Mouse (Mus musculus): ENCODE data around the gene Dctn5. TPM values are rescaled to one million over a fixed set of nuclear protein-coding genes. Genes with fewer than 3 reads are reported as not detected.

The Dctn5 gene
- polyA plus RNA-seq, 1 experiment from 2014 or later: 167 TPM

GRCm38 (mm10) chr7:122186043-122186442 is 53.2 kb downstream of the Dctn5 start, which contains the start of gene Ern2:
TSS of gene Ern2 (minus strand) at chr7:122186207.
- Histone ChIP-seq H3K9me3 (ENCODE audit: control insufficient read depth, low read length) (no peaks in the 10 kb centered on the region), H3K4me3 (ENCODE audit: low read length) (peak within 1 kb of the TSS; percentile 24), H3K36me3 (ENCODE audit: control insufficient read depth, insufficient read depth, low read length) (no peaks in the 10 kb centered on the region), H3K4me1 (ENCODE audit: control insufficient read depth, insufficient read depth, low read depth, low read length) (no peaks in the 10 kb centered on the region), H3K4me2 (ENCODE audit: low read length) (peak within 1 kb of the TSS; percentile 46), H3K9ac (ENCODE audit: low read depth, low read length) (peak within 1 kb of the TSS; percentile 27; the same call in 1 of the 2 replicates), H3K27ac (ENCODE audit: low read depth, low read length) (no peak within 1 kb of the TSS), H3K27me3 (replicated peaks; ENCODE audit: control insufficient read depth, insufficient read depth, low read length) (no peaks in the 10 kb centered on the region)
- 19% methylated on average over 16 of the region's 17 CpGs for WGBS
- ATAC-seq: no peak

DNA sequence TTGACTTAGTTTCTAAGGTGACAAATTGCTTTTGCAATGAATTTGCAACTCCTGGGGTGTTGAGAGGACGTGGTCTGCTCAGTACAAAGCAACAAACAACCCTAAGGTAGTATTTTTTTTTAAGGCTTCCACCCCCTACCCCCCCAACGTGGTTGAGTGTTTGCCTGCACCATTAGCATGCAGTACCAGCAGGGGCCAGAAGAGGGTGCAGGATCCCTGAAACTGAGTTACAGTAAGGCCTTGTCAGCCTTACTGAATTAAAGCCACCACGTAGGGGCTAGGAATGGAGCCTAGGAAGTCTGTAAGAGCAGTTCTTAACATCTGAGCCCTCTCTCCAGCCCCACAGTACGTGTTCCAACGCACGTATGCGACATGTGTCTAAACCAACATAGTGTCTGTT is 56.6 kb downstream of the Dctn5 start:
- H3K4me1 ChIP-seq (ENCODE audit: control insufficient read depth, insufficient read depth, low read depth, low read length): no peaks in the 10 kb centered on the region
- H3K4me2 ChIP-seq (ENCODE audit: low read length): no peak overlapping the region
- ATAC-seq: no peak
- H3K9me3 ChIP-seq (ENCODE audit: control insufficient read depth, low read length): no peaks in the 10 kb centered on the region
- no peak overlapping the region for H3K9ac ChIP-seq (ENCODE audit: low read depth, low read length)
- H3K4me3 ChIP-seq (ENCODE audit: low read length): no peak overlapping the region
- WGBS: 26% methylated on average over 7 of the region's 7 CpGs
- no peak overlapping the region for H3K27ac ChIP-seq (ENCODE audit: low read depth, low read length)
- H3K36me3 ChIP-seq (ENCODE audit: control insufficient read depth, insufficient read depth, low read length): no peaks in the 10 kb centered on the region
- no peaks in the 10 kb centered on the region for H3K27me3 ChIP-seq (replicated peaks; ENCODE audit: control insufficient read depth, insufficient read depth, low read length)

GRCm38 (mm10) chr7:122191097-122191496 is 58.3 kb downstream of the Dctn5 start:
- no peak overlapping the region for H3K4me3 ChIP-seq (ENCODE audit: low read length)
- 70% methylated on average over 10 of the region's 10 CpGs for WGBS

GRCm38 (mm10) chr7:122193919-122194318 is 61.1 kb downstream of the Dctn5 start:
- Histone ChIP-seq H3K9me3 (ENCODE audit: control insufficient read depth, low read length) (peaks cover 2% of the 10 kb centered on the region; the same call in 1 of the 2 replicates), H3K9ac (ENCODE audit: low read depth, low read length) (no peak overlapping the region), H3K4me1 (ENCODE audit: control insufficient read depth, insufficient read depth, low read depth, low read length) (no peaks in the 10 kb centered on the region), H3K4me2 (ENCODE audit: low read length) (no peak overlapping the region), H3K27me3 (replicated peaks; ENCODE audit: control insufficient read depth, insufficient read depth, low read length) (no peaks in the 10 kb centered on the region), H3K36me3 (ENCODE audit: control insufficient read depth, insufficient read depth, low read length) (no peaks in the 10 kb centered on the region), H3K27ac (ENCODE audit: low read depth, low read length) (no peak overlapping the region), H3K4me3 (ENCODE audit: low read length) (no peak overlapping the region)
- ATAC-seq: no peak

More at GRCm38 (mm10) chr7:122191097-122191496, 58.3 kb downstream of the Dctn5 start:
- no peak for ATAC-seq
- Histone ChIP-seq H3K4me2 (ENCODE audit: low read length) (no peak overlapping the region), H3K27me3 (replicated peaks; ENCODE audit: control insufficient read depth, insufficient read depth, low read length) (no peaks in the 10 kb centered on the region), H3K4me1 (ENCODE audit: control insufficient read depth, insufficient read depth, low read depth, low read length) (no peaks in the 10 kb centered on the region), H3K36me3 (ENCODE audit: control insufficient read depth, insufficient read depth, low read length) (no peaks in the 10 kb centered on the region), H3K27ac (ENCODE audit: low read depth, low read length) (no peak overlapping the region), H3K9ac (ENCODE audit: low read depth, low read length) (no peak overlapping the region), H3K9me3 (ENCODE audit: control insufficient read depth, low read length) (peaks cover 2% of the 10 kb centered on the region; the same call in 1 of the 2 replicates)

- 90% methylated on average over 9 of the region's 9 CpGs for WGBS
- H3K4me1 ChIP-seq (ENCODE audit: control insufficient read depth, insufficient read depth, low read depth, low read length): no peaks in the 10 kb centered on the region
- ATAC-seq: no peak
Measured at GRCm38 (mm10) chr7:122196771-122197170, 63.9 kb downstream of the Dctn5 start.

GRCm38 (mm10) chr7:122197306-122197705 is 64.5 kb downstream of the Dctn5 start:
- Histone ChIP-seq H3K27me3 (replicated peaks; ENCODE audit: control insufficient read depth, insufficient read depth, low read length) (no peaks in the 10 kb centered on the region), H3K9me3 (ENCODE audit: control insufficient read depth, low read length) (peaks cover 2% of the 10 kb centered on the region; the same call in 1 of the 2 replicates), H3K4me3 (ENCODE audit: low read length) (no peak overlapping the region), H3K9ac (ENCODE audit: low read depth, low read length) (no peak overlapping the region), H3K4me1 (ENCODE audit: control insufficient read depth, insufficient read depth, low read depth, low read length) (no peaks in the 10 kb centered on the region), H3K4me2 (ENCODE audit: low read length) (no peak overlapping the region), H3K27ac (ENCODE audit: low read depth, low read length) (no peak overlapping the region), H3K36me3 (ENCODE audit: control insufficient read depth, insufficient read depth, low read length) (no peaks in the 10 kb centered on the region)
- 40% methylated on average over 4 of the region's 4 CpGs for WGBS
- no peak for ATAC-seq

More at GRCm38 (mm10) chr7:122196771-122197170, 63.9 kb downstream of the Dctn5 start:
- H3K27ac ChIP-seq (ENCODE audit: low read depth, low read length): no peak overlapping the region
- no peaks in the 10 kb centered on the region for H3K36me3 ChIP-seq (ENCODE audit: control insufficient read depth, insufficient read depth, low read length)
- H3K27me3 ChIP-seq (replicated peaks; ENCODE audit: control insufficient read depth, insufficient read depth, low read length): no peaks in the 10 kb centered on the region
- peaks cover 2% of the 10 kb centered on the region; the same call in 1 of the 2 replicates for H3K9me3 ChIP-seq (ENCODE audit: control insufficient read depth, low read length)
- H3K4me2 ChIP-seq (ENCODE audit: low read length): no peak overlapping the region
- no peak overlapping the region for H3K4me3 ChIP-seq (ENCODE audit: low read length)
- H3K9ac ChIP-seq (ENCODE audit: low read depth, low read length): no peak overlapping the region

Other genes with a start within 250 kb of the Dctn5 start
- 32.3 and 33.9 TPM in 2 replicates for gene Cog7, start 151.3 kb upstream of the Dctn5 start, polyA plus RNA-seq (2015; fragmentation: Nextera tagmentation; extraction: Ambion mirVana)
- gene Gga2, start 111.8 kb upstream of the Dctn5 start, polyA plus RNA-seq (2015; fragmentation: Nextera tagmentation; extraction: Ambion mirVana): 46.5 and 51.4 TPM in 2 replicates
- gene Ubfd1, start 65.9 kb upstream of the Dctn5 start, polyA plus RNA-seq (2015; fragmentation: Nextera tagmentation; extraction: Ambion mirVana): 71.2 and 75.7 TPM in 2 replicates
- gene Ears2, start 65.8 kb upstream of the Dctn5 start, polyA plus RNA-seq (2015; fragmentation: Nextera tagmentation; extraction: Ambion mirVana): 8.7 and 9.6 TPM in 2 replicates
- gene Ndufab1, start 31.2 kb upstream of the Dctn5 start, polyA plus RNA-seq (2015; fragmentation: Nextera tagmentation; extraction: Ambion mirVana): 694 and 758 TPM in 2 replicates
- 3.8 and 5.3 TPM in 2 replicates for gene Palb2, start 56 bp upstream of the Dctn5 start, polyA plus RNA-seq (2015; fragmentation: Nextera tagmentation; extraction: Ambion mirVana)
- gene Plk1, start 26.4 kb downstream of the Dctn5 start, polyA plus RNA-seq (2015; fragmentation: Nextera tagmentation; extraction: Ambion mirVana): 19.6 and 26.6 TPM in 2 replicates
- 1.8 and 1.9 TPM in 2 replicates for gene Ern2, start 53.2 kb downstream of the Dctn5 start, polyA plus RNA-seq (2015; fragmentation: Nextera tagmentation; extraction: Ambion mirVana)
- gene Chp2, start 86.5 kb downstream of the Dctn5 start, polyA plus RNA-seq (2015; fragmentation: Nextera tagmentation; extraction: Ambion mirVana): 0.75 and 1.2 TPM in 2 replicates
- 127 and 139 TPM in 2 replicates for gene Prkcb, start 155.7 kb downstream of the Dctn5 start, polyA plus RNA-seq (2015; fragmentation: Nextera tagmentation; extraction: Ambion mirVana)